Mouse (Mus musculus) A20 (cell line): ENCODE measurements at regions not wholly inside any gene's neighbourhood (a gene's known extent, or its start where the extent isn't known, plus 50 kb on each side); places are given as distances from the start of the nearest gene placed in this dataset.

Source experiments
- DNase-seq: peaks from one replicate; pipeline ENCODE4 v3.0.0-alpha.2; 2011; ENCODE audit warnings: low read depth, low spot score

GRCm38 (mm10) chr12:13669453-13669852 is 400.5 kb downstream of the Nbas start:
- DNase-seq, result no peak

- no peak for DNase-seq
These were observed 399.6 kb downstream of the Nbas start for GRCm38 (mm10) chr12:13668485-13669022.

GRCm38 (mm10) chr12:13639336-13639735 is 370.4 kb downstream of the Nbas start:
- peak; percentile 4 for DNase-seq
